Mouse (Mus musculus) heart, adult 2 months (tissue): ENCODE data around the gene Oaz2.

Experiments
- CTCF ChIP-seq: fragments of 200-600 bp; IDR thresholded peaks from 2 replicates; pipeline ENCODE4 v1.8.1; 2022; ENCODE audit warnings: antibody characterized with exemption, mild to moderate bottlenecking, moderate library complexity
- EP300 ChIP-seq: fragments of 200-500 bp; IDR thresholded peaks from 2 replicates; pipeline ENCODE4 v1.6.1; 2011; ENCODE audit warnings: low read depth, low read length, control low read depth; ENCODE audit not compliant: insufficient read depth

GRCm38 (mm10) chr9:65734931-65735330 lies 67.1 kb downstream of the Oaz2 start:
- no peak for TF ChIP-seq CTCF
- TF ChIP-seq EP300 = no peak
